Mouse (Mus musculus) midbrain, embryonic 11.5 days (tissue): ENCODE data around the gene Gm20822. TPM values are rescaled to one million over a fixed set of nuclear protein-coding genes. Genes with fewer than 3 reads are reported as not detected.
"Not testable (repeated sequence)": the region's sequence is repeated elsewhere in the genome, so short reads cannot be mapped to it uniquely, and the experiment has no call there.

Experiments used
- ATAC-seq: fragments of 200-750 bp; cut with Nextera tagmentation; 2 replicates; pipeline ENCODE4 v1.8.0; 2017; ENCODE audit warnings: moderate TSS enrichment, moderate library complexity; ENCODE audit not compliant: low FRiP score
- DNase-seq: peaks from one replicate; pipeline ENCODE4 v3.0.0; 2015; ENCODE audit warnings: low spot score; ENCODE audit errors: missing footprints
- H3K27ac ChIP-seq: fragments of 300-500 bp; sonication (generic); 2 replicates; pipeline ENCODE4 v1.5.1; 2014; ENCODE audit warnings: low read depth, low read length
- H3K27me3 ChIP-seq: fragments of 300-500 bp; sonication (generic); 2 replicates; pipeline ENCODE4 v1.6.1; 2014; ENCODE audit warnings: mild to moderate bottlenecking, low read length, moderate library complexity, mixed read lengths; ENCODE audit not compliant: control insufficient read depth, insufficient read depth
- H3K36me3 ChIP-seq: fragments of 300-500 bp; sonication (generic); 2 replicates; pipeline ENCODE4 v1.6.1; 2014; ENCODE audit warnings: mild to moderate bottlenecking, low read length, moderate library complexity, mixed read lengths; ENCODE audit not compliant: control insufficient read depth, insufficient read depth
- H3K4me1 ChIP-seq: fragments of 300-500 bp; sonication (generic); 2 replicates; pipeline ENCODE4 v1.6.1; 2014; ENCODE audit warnings: low read length; ENCODE audit not compliant: control insufficient read depth, insufficient read depth
- H3K4me2 ChIP-seq: fragments of 300-500 bp; sonication (generic); 2 replicates; pipeline ENCODE4 v1.6.1; 2014; ENCODE audit warnings: mild to moderate bottlenecking, moderate library complexity
- H3K4me3 ChIP-seq: fragments of 300-500 bp; sonication (generic); 2 replicates; pipeline ENCODE4 v1.5.1; 2014; ENCODE audit warnings: low read depth, low read length
- H3K9ac ChIP-seq: fragments of 300-500 bp; sonication (generic); 2 replicates; pipeline ENCODE4 v1.6.1; 2014; ENCODE audit warnings: low read length
- H3K9me3 ChIP-seq: fragments of 300-500 bp; sonication (generic); 2 replicates; pipeline ENCODE4 v1.6.1; 2016; ENCODE audit warnings: low read length; ENCODE audit not compliant: control insufficient read depth
- WGBS: fragments of 180-500 bp; shearing (Covaris S2); extraction: QIAGEN DNeasy Blood & Tissue Kit; methylation state at CpG from one replicate; pipeline ENCODE4 v1.1.7; 2014; 5-methylcytosine and 5-hydroxymethylcytosine counted together
- polyA plus RNA-seq: library from polyadenylated mRNA; unstranded; fragments of >200 nt; fragmentation: Nextera tagmentation; extraction: Ambion mirVana; gene quantifications from 2 replicates; pipeline ENCODE4 v1.2.1, GENCODE M21; 2014

Gm20822 gene
- polyA plus RNA-seq = not detected in 2 replicates

DNA sequence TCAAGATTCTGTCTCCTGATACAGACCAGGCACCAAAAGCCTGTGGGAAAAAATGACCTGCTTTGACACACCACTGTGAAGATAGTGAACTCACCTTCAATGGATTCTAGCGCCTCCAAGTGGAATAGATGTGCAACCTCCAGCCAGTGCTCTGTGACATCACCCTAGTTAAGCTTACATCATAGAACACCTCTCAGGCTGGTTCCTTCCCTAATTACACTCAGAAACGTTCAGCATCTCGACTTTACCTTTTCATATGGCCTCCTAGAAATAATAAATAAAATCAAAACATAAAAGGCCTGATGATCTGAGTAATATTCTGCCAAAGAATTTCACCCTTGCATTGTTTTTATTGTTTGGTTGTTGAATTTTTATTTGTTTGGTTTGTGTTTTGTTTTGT, at the start of gene Gm20822:
Gene Gm20822, minus strand, starts transcription at position 101 of the 400 bp plus-strand sequence.
- not testable (repeated sequence) for H3K27ac ChIP-seq, ATAC-seq, H3K4me3 ChIP-seq, DNase-seq, H3K4me2 ChIP-seq, H3K9me3 ChIP-seq, H3K4me1 ChIP-seq, H3K27me3 ChIP-seq, H3K9ac ChIP-seq, H3K36me3 ChIP-seq
- WGBS = no CpG with 5 or more reads among the region's 3 CpGs
